Mouse (Mus musculus) embryonic facial prominence, embryonic 10.5 days (tissue): Measurements from ENCODE around the gene Slc6a21. TPM values are rescaled to one million over a fixed set of nuclear protein-coding genes. Genes with fewer than 3 reads are reported as not detected.

Source experiments
- DNase-seq: peaks from one replicate; pipeline ENCODE4 v3.0.0-alpha.2; 2017; ENCODE audit warnings: low spot score
- H3K27ac ChIP-seq: fragments of 300-500 bp; sonication (generic); replicated peaks from 2 replicates; pipeline ENCODE4 v1.5.1; 2016; ENCODE audit warnings: mild to moderate bottlenecking
- H3K27me3 ChIP-seq: fragments of 300-500 bp; sonication (generic); replicated peaks from 2 replicates; pipeline ENCODE4 v1.6.1; 2016; ENCODE audit warnings: low read depth, mild to moderate bottlenecking; ENCODE audit not compliant: poor library complexity, severe bottlenecking
- H3K36me3 ChIP-seq: fragments of 300-500 bp; sonication (generic); replicated peaks from 2 replicates; pipeline ENCODE4 v1.6.1; 2016; ENCODE audit warnings: mild to moderate bottlenecking, moderate library complexity
- H3K4me1 ChIP-seq: fragments of 300-500 bp; sonication (generic); 2 replicates; pipeline ENCODE4 v1.6.1; 2016
- H3K4me3 ChIP-seq: fragments of 300-500 bp; sonication (generic); 2 replicates; pipeline ENCODE4 v1.5.1; 2016; ENCODE audit warnings: mild to moderate bottlenecking, moderate library complexity
- H3K9me3 ChIP-seq: fragments of 300-500 bp; sonication (generic); 2 replicates; pipeline ENCODE4 v1.6.1; 2016; ENCODE audit warnings: mild to moderate bottlenecking
- WGBS: fragments of 180-500 bp; shearing (Covaris S2); methylation state at CpG from one replicate; pipeline ENCODE4 v1.1.7; 2016; 5-methylcytosine and 5-hydroxymethylcytosine counted together
- polyA plus RNA-seq: library from polyadenylated mRNA; unstranded; fragments of >200 nt; fragmentation: Nextera tagmentation; extraction: Ambion mirVana; gene quantifications from 2 replicates; pipeline ENCODE4 v1.2.1, GENCODE M21; 2016

The Slc6a21 gene
- polyA plus RNA-seq, 1 experiment from 2014 or later, result not detected

- no peak for DNase-seq
- WGBS, result 59% methylated on average over 7 of the region's 7 CpGs
- Histone ChIP-seq H3K36me3 (no peaks in the 10 kb centered on the region), H3K9me3 (no peaks in the 10 kb centered on the region), H3K4me1 (peaks cover 14% of the 10 kb centered on the region), H3K4me3 (no peak overlapping the region), H3K27ac (no peak overlapping the region), H3K27me3 (peaks cover 7% of the 10 kb centered on the region)
Observed at GRCm38 (mm10) chr7:45263006-45263607, 14.2 kb upstream of the Slc6a21 start.

- Histone ChIP-seq H3K4me3 (no peak overlapping the region), H3K4me1 (peaks cover 16% of the 10 kb centered on the region), H3K9me3 (no peaks in the 10 kb centered on the region), H3K27me3 (peaks cover 14% of the 10 kb centered on the region), H3K36me3 (no peaks in the 10 kb centered on the region), H3K27ac (no peak overlapping the region)
- DNase-seq, result no peak
- WGBS, result 80% methylated on average over 3 of the region's 3 CpGs
Observed at GRCm38 (mm10) chr7:45264348-45264747, 13.0 kb upstream of the Slc6a21 start.

DNA sequence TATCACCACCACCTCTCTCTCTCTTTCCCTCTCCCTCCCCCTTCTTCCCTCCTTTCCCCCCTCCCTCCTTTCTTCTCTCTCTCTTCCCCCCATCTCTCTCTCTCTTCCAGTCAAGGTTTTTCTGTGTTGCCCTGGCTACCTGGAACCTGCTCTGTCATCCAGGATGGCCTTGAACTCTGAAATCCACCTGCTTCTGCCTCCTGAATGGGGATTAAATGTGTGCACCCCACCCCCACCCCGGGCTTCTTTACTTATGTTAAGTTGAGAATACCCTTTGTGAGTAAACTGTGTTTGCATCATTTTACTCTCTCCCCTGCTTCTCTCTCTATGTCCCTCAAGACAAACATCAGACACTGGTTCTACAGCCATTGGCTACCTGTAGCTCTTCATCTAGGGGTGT, 11.8 kb upstream of the Slc6a21 start:
- Histone ChIP-seq H3K4me1 (peaks cover 16% of the 10 kb centered on the region), H3K4me3 (no peak overlapping the region), H3K27me3 (peaks cover 19% of the 10 kb centered on the region), H3K9me3 (no peaks in the 10 kb centered on the region), H3K36me3 (no peaks in the 10 kb centered on the region), H3K27ac (no peak overlapping the region)
- DNase-seq, result no peak
- WGBS, result 70% methylated on average over 1 of the region's 1 CpGs

GRCm38 (mm10) chr7:45272786-45273412, 4.4 kb upstream of the Slc6a21 start:
- H3K4me1 ChIP-seq, result peaks cover 14% of the 10 kb centered on the region
- 72% methylated on average over 10 of the region's 10 CpGs for WGBS
- no peaks in the 10 kb centered on the region for H3K9me3 ChIP-seq
- DNase-seq, result no peak
- no peak overlapping the region for H3K4me3 ChIP-seq
- H3K27me3 ChIP-seq, result peaks cover 33% of the 10 kb centered on the region
- no peak overlapping the region for H3K27ac ChIP-seq
- no peaks in the 10 kb centered on the region for H3K36me3 ChIP-seq

- Histone ChIP-seq H3K9me3 (no peaks in the 10 kb centered on the region), H3K27me3 (peaks cover 30% of the 10 kb centered on the region), H3K36me3 (no peaks in the 10 kb centered on the region), H3K4me1 (peaks cover 10% of the 10 kb centered on the region), H3K4me3 (no peak overlapping the region), H3K27ac (no peak overlapping the region)
- DNase-seq, result no peak
- WGBS, result 88% methylated on average over 8 of the region's 8 CpGs
Observed at GRCm38 (mm10) chr7:45273672-45274071, 3.6 kb upstream of the Slc6a21 start.

GRCm38 (mm10) chr7:45286486-45286885, 9.2 kb downstream of the Slc6a21 start:
- 87% methylated on average over 13 of the region's 13 CpGs for WGBS

GRCm38 (mm10) chr7:45296626-45297025, 19.3 kb downstream of the Slc6a21 start:
- H3K27ac ChIP-seq, result no peak overlapping the region
- no peak for DNase-seq
- 84% methylated on average over 1 of the region's 1 CpGs for whole genome bisulfite sequencing
- H3K9me3 ChIP-seq, result no peaks in the 10 kb centered on the region
- H3K36me3 ChIP-seq, result no peaks in the 10 kb centered on the region
- H3K4me1 ChIP-seq, result no peaks in the 10 kb centered on the region
- H3K27me3 ChIP-seq, result no peaks in the 10 kb centered on the region; the same call in 1 of the 2 replicates
- no peak overlapping the region for H3K4me3 ChIP-seq

More at GRCm38 (mm10) chr7:45286486-45286885, 9.2 kb downstream of the Slc6a21 start:
- H3K9me3 ChIP-seq, result no peaks in the 10 kb centered on the region
- H3K4me1 ChIP-seq, result peaks cover 4% of the 10 kb centered on the region; the same call in 1 of the 2 replicates
- H3K36me3 ChIP-seq, result no peaks in the 10 kb centered on the region
- H3K4me3 ChIP-seq, result no peak overlapping the region
- H3K27ac ChIP-seq, result no peak overlapping the region
- no peaks in the 10 kb centered on the region for H3K27me3 ChIP-seq
- DNase-seq, result no peak

- Histone ChIP-seq H3K36me3 (no peaks in the 10 kb centered on the region), H3K9me3 (no peaks in the 10 kb centered on the region), H3K27ac (no peak overlapping the region), H3K4me1 (no peaks in the 10 kb centered on the region), H3K4me3 (no peak overlapping the region), H3K27me3 (no peaks in the 10 kb centered on the region; the same call in 1 of the 2 replicates)
- WGBS, result 69% methylated on average over 3 of the region's 3 CpGs
- DNase-seq, result no peak
Observed at GRCm38 (mm10) chr7:45297563-45297962, 20.2 kb downstream of the Slc6a21 start.

GRCm38 (mm10) chr7:45299752-45300151, 22.4 kb downstream of the Slc6a21 start:
- WGBS, result 12% methylated on average over 5 of the region's 5 CpGs
- DNase-seq, result peak; percentile 71

DNA sequence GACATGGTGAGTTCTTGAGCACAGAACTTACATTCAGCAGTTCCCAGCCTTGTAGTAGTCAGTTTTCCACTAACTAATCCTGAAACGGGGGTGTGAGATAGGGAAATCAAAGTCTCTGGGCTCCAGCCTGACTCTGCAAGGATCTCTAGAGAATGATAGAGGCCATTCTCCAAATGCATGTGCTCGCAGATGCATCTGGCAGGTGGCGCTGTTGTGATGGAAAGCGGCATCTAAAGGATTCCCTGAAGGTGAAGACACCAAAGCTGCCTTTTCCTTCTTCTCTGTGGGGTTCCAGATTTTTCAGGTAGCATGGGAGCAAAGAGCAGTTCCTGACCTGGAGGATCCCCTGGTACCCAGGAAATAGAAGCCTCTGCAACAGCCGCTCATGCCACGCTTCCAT, 23.0 kb downstream of the Slc6a21 start:
- Histone ChIP-seq H3K36me3 (peaks cover 8% of the 10 kb centered on the region; the same call in 1 of the 2 replicates), H3K27ac (no peak overlapping the region), H3K4me1 (peaks cover 10% of the 10 kb centered on the region), H3K4me3 (no peak overlapping the region), H3K9me3 (no peaks in the 10 kb centered on the region), H3K27me3 (peaks cover 14% of the 10 kb centered on the region)
- 18% methylated on average over 6 of the region's 6 CpGs for WGBS
- peak; percentile 61 for DNase-seq

More at GRCm38 (mm10) chr7:45299752-45300151, 22.4 kb downstream of the Slc6a21 start:
- Histone ChIP-seq H3K27me3 (peaks cover 12% of the 10 kb centered on the region), H3K4me1 (peaks cover 4% of the 10 kb centered on the region), H3K27ac (no peak overlapping the region), H3K36me3 (peaks cover 8% of the 10 kb centered on the region; the same call in 1 of the 2 replicates), H3K4me3 (no peak overlapping the region), H3K9me3 (no peaks in the 10 kb centered on the region)

DNA sequence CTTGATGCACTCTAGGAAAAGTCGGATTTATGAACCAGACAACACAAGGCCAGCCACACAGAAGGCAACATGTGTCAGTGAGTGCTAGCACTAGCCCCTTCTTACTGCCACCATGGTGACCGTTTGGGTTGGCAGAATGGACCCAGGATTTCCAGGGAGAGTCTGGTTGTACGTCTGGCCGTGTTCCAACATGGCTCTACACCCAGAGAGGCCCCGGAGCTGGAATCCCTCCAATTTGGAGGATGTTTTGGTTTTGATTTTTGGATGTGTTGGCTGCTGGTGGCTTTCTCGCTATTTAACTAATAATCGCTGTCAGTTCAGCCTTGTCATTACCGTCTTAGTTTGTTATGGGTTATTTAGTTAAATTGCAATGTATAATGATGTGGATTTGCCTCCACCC, 25.3 kb downstream of the Slc6a21 start:
- DNase-seq, result no peak
- Histone ChIP-seq H3K36me3 (peaks cover 8% of the 10 kb centered on the region; the same call in 1 of the 2 replicates), H3K27ac (no peak overlapping the region), H3K4me3 (no peak overlapping the region), H3K9me3 (no peaks in the 10 kb centered on the region), H3K4me1 (peaks cover 14% of the 10 kb centered on the region), H3K27me3 (peaks cover 14% of the 10 kb centered on the region)
- WGBS, result 85% methylated on average over 8 of the region's 8 CpGs

- Histone ChIP-seq H3K9me3 (no peaks in the 10 kb centered on the region), H3K4me1 (peaks cover 26% of the 10 kb centered on the region), H3K27me3 (peaks cover 14% of the 10 kb centered on the region), H3K27ac (0 out of 2 replicates have a peak overlapping the region, but pooled peaks have one; percentile 40), H3K4me3 (peak overlapping the region; percentile 49), H3K36me3 (peaks cover 8% of the 10 kb centered on the region; the same call in 1 of the 2 replicates)
- DNase-seq, result no peak
- 15% methylated on average over 13 of the region's 13 CpGs for WGBS
Observed at GRCm38 (mm10) chr7:45304869-45305268, 27.6 kb downstream of the Slc6a21 start.

DNA sequence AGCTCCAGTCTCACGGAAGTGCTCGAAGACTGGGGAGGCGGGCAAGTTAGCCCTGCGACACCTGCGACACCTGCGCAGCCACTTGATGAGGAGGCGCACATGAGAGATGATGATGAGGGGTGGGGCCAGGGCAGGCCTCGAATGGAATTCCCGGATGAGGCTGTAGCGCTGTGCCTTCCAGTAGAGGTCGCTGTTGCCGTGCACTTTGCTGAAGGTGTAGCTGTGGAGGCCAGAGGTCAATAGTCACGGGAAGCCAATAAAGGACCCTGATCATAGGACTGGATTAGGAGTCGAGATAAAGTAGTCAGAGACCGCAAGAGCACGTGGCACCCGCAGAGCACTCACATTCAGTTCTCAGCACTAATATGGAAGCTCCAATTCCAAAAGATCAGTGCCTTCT, 28.0 kb downstream of the Slc6a21 start:
- peaks cover 14% of the 10 kb centered on the region for H3K27me3 ChIP-seq
- peaks cover 8% of the 10 kb centered on the region; the same call in 1 of the 2 replicates for H3K36me3 ChIP-seq
- 0 out of 2 replicates have a peak overlapping the region, but pooled peaks have one; percentile 40 for H3K27ac ChIP-seq
- peaks cover 26% of the 10 kb centered on the region for H3K4me1 ChIP-seq
- peak overlapping the region; percentile 49 for H3K4me3 ChIP-seq
- no peaks in the 10 kb centered on the region for H3K9me3 ChIP-seq
- 2% methylated on average over 17 of the region's 17 CpGs for WGBS
- peak; percentile 84 for DNase-seq
